Mouse (Mus musculus) embryonic facial prominence, embryonic 10.5 days (tissue): ENCODE measurements around the gene Aco2. TPM values are rescaled to one million over a fixed set of nuclear protein-coding genes. Genes with fewer than 3 reads are reported as not detected.
A peak's percentile ranks its signal among the peaks of the same experiment; 100 is the strongest.

Experiments used
- DNase-seq: peaks from one replicate; pipeline ENCODE4 v3.0.0-alpha.2; 2017; ENCODE audit warnings: low spot score
- H3K27ac ChIP-seq: fragments of 300-500 bp; sonication (generic); replicated peaks from 2 replicates; pipeline ENCODE4 v1.5.1; 2016; ENCODE audit warnings: mild to moderate bottlenecking
- H3K27me3 ChIP-seq: fragments of 300-500 bp; sonication (generic); replicated peaks from 2 replicates; pipeline ENCODE4 v1.6.1; 2016; ENCODE audit warnings: low read depth, mild to moderate bottlenecking; ENCODE audit not compliant: poor library complexity, severe bottlenecking
- H3K36me3 ChIP-seq: fragments of 300-500 bp; sonication (generic); replicated peaks from 2 replicates; pipeline ENCODE4 v1.6.1; 2016; ENCODE audit warnings: mild to moderate bottlenecking, moderate library complexity
- H3K4me1 ChIP-seq: fragments of 300-500 bp; sonication (generic); 2 replicates; pipeline ENCODE4 v1.6.1; 2016
- H3K4me3 ChIP-seq: fragments of 300-500 bp; sonication (generic); 2 replicates; pipeline ENCODE4 v1.5.1; 2016; ENCODE audit warnings: mild to moderate bottlenecking, moderate library complexity
- H3K9me3 ChIP-seq: fragments of 300-500 bp; sonication (generic); 2 replicates; pipeline ENCODE4 v1.6.1; 2016; ENCODE audit warnings: mild to moderate bottlenecking
- WGBS: fragments of 180-500 bp; shearing (Covaris S2); methylation state at CpG from one replicate; pipeline ENCODE4 v1.1.7; 2016; 5-methylcytosine and 5-hydroxymethylcytosine counted together
- polyA plus RNA-seq: library from polyadenylated mRNA; unstranded; fragments of >200 nt; fragmentation: Nextera tagmentation; extraction: Ambion mirVana; gene quantifications from 2 replicates; pipeline ENCODE4 v1.2.1, GENCODE M21; 2016

Gene Aco2
- polyA plus RNA-seq: 153 TPM in 2 replicates

- Histone ChIP-seq H3K4me1 (peaks cover 15% of the 10 kb centered on the region), H3K4me3 (peak within 1 kb of the TSS; percentile 99), H3K27me3 (no peaks in the 10 kb centered on the region), H3K27ac (peak within 1 kb of the TSS; percentile 95), H3K9me3 (no peaks in the 10 kb centered on the region), H3K36me3 (peaks cover 37% of the 10 kb centered on the region)
- DNase-seq: peak; percentile 97
- under 1% methylated on average over 53 of the region's 53 CpGs for WGBS
These were observed at the start of gene Aco2 for GRCm38 (mm10) chr15:81872262-81873136. Aco2 (plus strand) TSS chr15:81872309.

DNA sequence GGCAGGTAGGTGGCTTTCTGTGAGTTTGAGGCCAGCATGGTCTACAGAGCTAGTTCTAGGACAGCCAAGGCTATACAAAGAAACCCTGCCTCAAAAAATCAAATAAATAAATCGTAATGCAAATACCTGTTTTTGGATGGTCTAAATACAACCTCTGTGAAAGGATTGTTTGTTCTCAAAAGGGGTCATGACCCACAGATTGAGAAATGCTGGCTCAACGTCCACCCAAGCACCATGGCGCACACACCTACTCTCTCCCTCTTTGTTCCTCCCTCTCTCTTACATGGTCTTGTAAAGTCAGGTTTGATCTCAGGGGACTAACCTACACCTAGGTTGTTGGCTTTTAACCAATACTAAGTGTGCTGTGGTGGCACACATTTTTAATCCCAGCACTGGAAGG lies 49.5 kb upstream of the Aco2 start:
- Histone ChIP-seq H3K9me3 (no peaks in the 10 kb centered on the region), H3K36me3 (peaks cover 98% of the 10 kb centered on the region), H3K27ac (no peak overlapping the region), H3K4me3 (no peak overlapping the region), H3K4me1 (0 out of 2 replicates have a peak, but pooled peaks cover 3% of the 10 kb centered on the region), H3K27me3 (no peaks in the 10 kb centered on the region)
- DNase-seq: no peak
- WGBS: 83% methylated on average over 3 of the region's 3 CpGs

GRCm38 (mm10) chr15:81824832-81825231 lies 47.3 kb upstream of the Aco2 start:
- Histone ChIP-seq H3K4me3 (no peak overlapping the region), H3K36me3 (peaks cover 77% of the 10 kb centered on the region), H3K27me3 (no peaks in the 10 kb centered on the region), H3K9me3 (no peaks in the 10 kb centered on the region), H3K4me1 (0 out of 2 replicates have a peak, but pooled peaks cover 3% of the 10 kb centered on the region), H3K27ac (no peak overlapping the region)
- no peak for DNase-seq
- 88% methylated on average over 3 of the region's 3 CpGs for WGBS

- Histone ChIP-seq H3K27ac (no peak overlapping the region), H3K27me3 (no peaks in the 10 kb centered on the region), H3K4me3 (no peak overlapping the region), H3K36me3 (peaks cover 41% of the 10 kb centered on the region), H3K4me1 (0 out of 2 replicates have a peak, but pooled peaks cover 14% of the 10 kb centered on the region), H3K9me3 (no peaks in the 10 kb centered on the region)
- DNase-seq: no peak
- 87% methylated on average over 7 of the region's 7 CpGs for WGBS
These were observed 43.5 kb upstream of the Aco2 start for GRCm38 (mm10) chr15:81828426-81829207.

DNA sequence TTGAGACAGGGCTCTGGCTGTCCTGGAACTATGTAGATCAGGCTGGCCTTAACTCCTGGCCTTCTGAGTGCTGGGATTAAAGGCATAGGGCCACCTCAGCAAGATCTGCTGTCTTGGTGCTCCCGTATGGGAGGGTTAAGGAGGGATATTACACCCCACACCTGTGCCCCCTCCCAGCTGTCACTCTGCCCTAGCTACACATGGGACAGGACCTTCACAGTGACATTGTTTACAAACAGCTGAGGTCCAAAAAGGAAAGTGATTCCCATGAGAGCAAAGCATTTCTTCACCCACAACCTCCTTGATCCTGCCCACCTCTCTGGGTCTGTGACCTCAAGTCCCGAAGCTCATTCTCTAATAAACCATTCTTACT lies 42.9 kb upstream of the Aco2 start:
- H3K27ac ChIP-seq: no peak overlapping the region
- no peaks in the 10 kb centered on the region for H3K9me3 ChIP-seq
- H3K36me3 ChIP-seq: peaks cover 35% of the 10 kb centered on the region
- DNase-seq: no peak
- WGBS: 68% methylated on average over 2 of the region's 2 CpGs
- H3K4me3 ChIP-seq: no peak overlapping the region
- peaks cover 18% of the 10 kb centered on the region for H3K4me1 ChIP-seq
- 0 out of 2 replicates have a peak, but pooled peaks cover under 1% of the 10 kb centered on the region for H3K27me3 ChIP-seq

GRCm38 (mm10) chr15:81830530-81830929 lies 41.6 kb upstream of the Aco2 start:
- Histone ChIP-seq H3K4me1 (peaks cover 27% of the 10 kb centered on the region), H3K27ac (no peak overlapping the region), H3K9me3 (no peaks in the 10 kb centered on the region), H3K27me3 (peaks cover 14% of the 10 kb centered on the region), H3K4me3 (no peak overlapping the region), H3K36me3 (peaks cover 22% of the 10 kb centered on the region)
- WGBS: 87% methylated on average over 4 of the region's 4 CpGs
- DNase-seq: no peak

- Histone ChIP-seq H3K27ac (peak overlapping the region; percentile 30; the same call in 1 of the 2 replicates), H3K27me3 (peaks cover 16% of the 10 kb centered on the region), H3K9me3 (no peaks in the 10 kb centered on the region), H3K4me3 (peak overlapping the region; percentile 11; the same call in 1 of the 2 replicates), H3K4me1 (peaks cover 32% of the 10 kb centered on the region), H3K36me3 (peaks cover 14% of the 10 kb centered on the region)
- peak; percentile 92 for DNase-seq
- WGBS: 19% methylated on average over 24 of the region's 24 CpGs
These were observed 40.8 kb upstream of the Aco2 start for GRCm38 (mm10) chr15:81831136-81831825.

DNA sequence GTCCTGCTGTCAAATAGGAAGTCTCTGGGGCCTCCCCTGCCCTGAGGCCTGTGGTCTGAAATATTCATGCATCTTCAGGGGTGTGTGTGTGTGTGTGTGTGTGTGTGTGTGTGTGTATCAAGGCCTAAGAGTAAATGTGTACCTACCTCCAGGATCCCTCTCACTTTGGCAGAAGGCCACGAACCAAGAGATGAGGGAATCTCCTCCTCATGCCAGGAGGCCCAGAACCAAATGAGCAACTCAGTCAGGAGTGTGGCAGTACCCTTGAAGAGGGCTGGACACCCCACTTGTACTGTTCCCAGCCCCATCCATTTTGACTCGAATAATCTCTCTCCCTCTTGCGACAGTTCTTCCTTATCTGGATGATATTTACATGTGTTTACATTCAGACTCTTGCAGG lies 39.9 kb upstream of the Aco2 start:
- H3K4me1 ChIP-seq: peaks cover 40% of the 10 kb centered on the region
- WGBS: 84% methylated on average over 3 of the region's 3 CpGs
- peaks cover 5% of the 10 kb centered on the region for H3K36me3 ChIP-seq
- H3K4me3 ChIP-seq: no peak overlapping the region
- H3K27me3 ChIP-seq: peaks cover 21% of the 10 kb centered on the region
- DNase-seq: no peak
- H3K9me3 ChIP-seq: no peaks in the 10 kb centered on the region
- H3K27ac ChIP-seq: no peak overlapping the region

GRCm38 (mm10) chr15:81833481-81833880 lies 38.6 kb upstream of the Aco2 start:
- Histone ChIP-seq H3K36me3 (no peaks in the 10 kb centered on the region), H3K27me3 (peaks cover 26% of the 10 kb centered on the region), H3K4me3 (no peak overlapping the region), H3K27ac (no peak overlapping the region), H3K4me1 (peaks cover 44% of the 10 kb centered on the region), H3K9me3 (no peaks in the 10 kb centered on the region)
- no peak for DNase-seq
- 76% methylated on average over 4 of the region's 4 CpGs for WGBS

- no peak overlapping the region for H3K4me3 ChIP-seq
- WGBS: 48% methylated on average over 3 of the region's 3 CpGs
- H3K9me3 ChIP-seq: no peaks in the 10 kb centered on the region
- no peaks in the 10 kb centered on the region for H3K36me3 ChIP-seq
- H3K4me1 ChIP-seq: peaks cover 51% of the 10 kb centered on the region
- no peak for DNase-seq
- H3K27me3 ChIP-seq: peaks cover 26% of the 10 kb centered on the region
- 0 out of 2 replicates have a peak overlapping the region, but pooled peaks have one; percentile 0 for H3K27ac ChIP-seq
These were observed 37.8 kb upstream of the Aco2 start for GRCm38 (mm10) chr15:81834171-81834841.

GRCm38 (mm10) chr15:81835007-81835880 lies 36.9 kb upstream of the Aco2 start:
- Histone ChIP-seq H3K27ac (no peak overlapping the region), H3K9me3 (no peaks in the 10 kb centered on the region), H3K4me3 (no peak overlapping the region), H3K27me3 (peaks cover 26% of the 10 kb centered on the region), H3K36me3 (no peaks in the 10 kb centered on the region), H3K4me1 (peaks cover 51% of the 10 kb centered on the region)
- 73% methylated on average over 10 of the region's 10 CpGs for WGBS
- no peak for DNase-seq
